Mouse (Mus musculus) layer of hippocampus, postnatal 14 days (tissue): ENCODE measurements at regions not wholly inside any gene's neighbourhood (a gene's known extent, or its start where the extent isn't known, plus 50 kb on each side); places are given as distances from the start of the nearest gene placed in this dataset.

ENCODE experiments used
- DNase-seq, 2 experiments: peaks; one replicate each; pipeline ENCODE4 v3.0.0; 2021 to 2022; ENCODE audit warnings: low spot score in 2 of 2, mixed read lengths in 1 of 2

GRCm38 (mm10) chr6:88964071-88964470 lies 62.0 kb downstream of the Tpra1 start:
- DNase-seq = no peak

- peak in 1 of 2 experiments; percentile 41 for DNase-seq
Measured at GRCm38 (mm10) chr6:88964911-88965310, 62.9 kb downstream of the Tpra1 start.

GRCm38 (mm10) chr6:88965361-88966226 lies 63.5 kb downstream of the Tpra1 start:
- no peak for DNase-seq

GRCm38 (mm10) chr6:88966501-88966900 lies 64.5 kb downstream of the Tpra1 start:
- no peak for DNase-seq

- DNase-seq = no peak
Measured at GRCm38 (mm10) chr6:88968842-88969241, 66.8 kb downstream of the Tpra1 start.

- peak; percentile 53 to 68 for DNase-seq
Measured at GRCm38 (mm10) chr6:88971729-88972128, 69.7 kb downstream of the Tpra1 start.

GRCm38 (mm10) chr6:88974457-88974856 lies 72.4 kb downstream of the Tpra1 start:
- DNase-seq = no peak

GRCm38 (mm10) chr6:88976581-88976980 lies 74.5 kb downstream of the Tpra1 start:
- no peak for DNase-seq

GRCm38 (mm10) chr6:88976994-88977393 lies 74.9 kb downstream of the Tpra1 start:
- no peak for DNase-seq

- DNase-seq = no peak
Measured at GRCm38 (mm10) chr6:88978970-88979369, 76.9 kb downstream of the Tpra1 start.

GRCm38 (mm10) chr6:88980112-88980511 lies 78.1 kb downstream of the Tpra1 start:
- DNase-seq = peak; percentile 62 to 76

- no peak for DNase-seq
Measured at GRCm38 (mm10) chr6:88981544-88981943, 79.5 kb downstream of the Tpra1 start.

- DNase-seq = no peak
Measured at GRCm38 (mm10) chr6:88984170-88984569, 82.1 kb downstream of the Tpra1 start.

GRCm38 (mm10) chr6:88984863-88985262 lies 82.8 kb downstream of the Tpra1 start:
- no peak for DNase-seq

- DNase-seq = no peak
Measured at GRCm38 (mm10) chr6:88988551-88988950, 86.5 kb downstream of the Tpra1 start.

GRCm38 (mm10) chr6:88989617-88990299 lies 87.7 kb downstream of the Tpra1 start:
- DNase-seq = no peak

GRCm38 (mm10) chr6:88990300-88990685 lies 88.2 kb downstream of the Tpra1 start:
- no peak for DNase-seq

- no peak for DNase-seq
Measured at GRCm38 (mm10) chr6:88995077-88995476, 93.0 kb downstream of the Tpra1 start.

GRCm38 (mm10) chr6:88998927-88999722 lies 97.1 kb downstream of the Tpra1 start:
- DNase-seq = no peak

- no peak for DNase-seq
Measured at GRCm38 (mm10) chr6:89000359-89000758, 98.3 kb downstream of the Tpra1 start.

GRCm38 (mm10) chr6:89003197-89003923 lies 101.3 kb downstream of the Tpra1 start:
- no peak for DNase-seq
